7 mouse cellular contexts compared by ENCODE assay signal in the genomic region with DNA sequence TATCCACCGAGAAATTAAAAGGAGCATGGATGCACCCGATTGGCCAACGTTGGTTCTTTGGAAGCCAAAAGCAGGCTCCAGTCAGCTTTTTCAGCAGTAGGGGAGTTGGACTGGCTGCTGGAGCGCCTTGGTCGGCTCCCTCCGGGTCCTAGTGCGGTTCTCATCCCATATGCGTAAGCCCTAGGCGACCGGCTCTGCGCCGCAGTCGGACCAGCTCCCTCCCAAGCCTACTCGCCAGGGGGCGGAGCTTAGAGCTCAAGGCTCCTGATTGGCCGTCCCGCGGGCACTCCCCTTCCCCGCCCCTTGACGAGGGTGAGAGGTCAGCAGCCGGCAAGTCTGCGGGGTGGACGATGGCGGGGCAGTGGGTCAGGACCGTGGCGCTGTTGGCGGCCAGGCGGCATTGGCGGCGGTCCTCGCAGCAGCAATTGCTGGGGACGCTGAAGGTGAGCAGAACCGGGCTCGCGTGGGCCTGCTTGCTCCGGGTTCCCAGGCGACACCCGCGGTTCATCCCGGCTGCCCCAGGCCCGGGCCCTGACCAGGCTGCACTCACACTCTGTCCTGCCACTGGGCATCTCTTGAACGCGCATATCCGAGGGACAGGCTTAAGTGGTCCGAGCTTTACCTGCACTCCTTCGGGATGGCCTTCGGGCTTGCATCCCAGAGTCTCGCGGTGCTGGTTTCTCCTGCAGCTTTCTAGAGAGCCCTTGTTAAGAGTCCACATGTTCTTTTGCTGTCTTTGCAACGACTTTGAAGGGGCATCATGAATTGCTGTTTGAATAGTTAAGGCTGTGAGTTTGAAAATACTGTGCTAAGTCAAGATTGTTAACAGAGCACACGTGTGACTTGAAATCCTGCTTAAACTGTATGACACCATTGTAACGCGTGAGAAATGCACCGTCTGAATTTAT. TPM values are rescaled to one million over a fixed set of nuclear protein-coding genes. Genes with fewer than 3 reads are reported as not detected.
DNase-seq lines count a peak whose midpoint lies in the region; ATAC-seq lines count a peak whose summit lies in the region.

A gene (plus strand): TSS at position 308 of the 908 bp plus-strand sequence.

- peak within 1 kb of the TSS; percentile 70 for H3K9ac ChIP-seq in intestine, embryonic 15.5 days

- H3K27me3 ChIP-seq in intestine, embryonic 15.5 days (replicated peaks): no peaks in the 10 kb centered on the region
- H3K27me3 ChIP-seq in midbrain, embryonic 10.5 days (ENCODE audit: low read depth, poor library complexity, severe bottlenecking): no peaks in the 10 kb centered on the region

- 2% methylated on average over 54 of the region's 54 CpGs for WGBS in intestine, embryonic 15.5 days
- WGBS in midbrain, embryonic 10.5 days: 2% methylated on average over 54 of the region's 54 CpGs

- DNase-seq in adrenal gland, adult 18-20 months (ENCODE audit: low spot score in 2 of 2): peak; percentile 96
- DNase-seq in embryo, embryonic 11 days: peak; percentile 99
- DNase-seq in gastrocnemius, postnatal 36 days: peak; percentile 94 to 97
- peak; percentile 97 to 99 for DNase-seq in left cerebral cortex, postnatal 25 days (ENCODE audit: low spot score in 2 of 2)
- peak; percentile 99 for DNase-seq in midbrain, embryonic 10.5 days (ENCODE audit: low spot score)
- DNase-seq in right cerebral cortex, postnatal 4 days: peak; percentile 92

- ATAC-seq in intestine, embryonic 15.5 days: peak; percentile 100

- no peaks in the 10 kb centered on the region for H3K4me1 ChIP-seq in intestine, embryonic 15.5 days (replicated peaks)
- peaks cover 21% of the 10 kb centered on the region for H3K4me1 ChIP-seq in midbrain, embryonic 10.5 days

- H3K4me2 ChIP-seq in intestine, embryonic 15.5 days (replicated peaks): peak within 1 kb of the TSS; percentile 88

- H3K4me3 ChIP-seq in intestine, embryonic 15.5 days (replicated peaks): peak within 1 kb of the TSS; percentile 87
- H3K4me3 ChIP-seq in midbrain, embryonic 10.5 days: peak within 1 kb of the TSS; percentile 86

- no peaks in the 10 kb centered on the region for H3K9me3 ChIP-seq in intestine, embryonic 15.5 days
- H3K9me3 ChIP-seq in midbrain, embryonic 10.5 days (replicated peaks): no peaks in the 10 kb centered on the region

- intact Hi-C loops in gastrocnemius, postnatal 36 days (cut with DNase I): no loop called here
- intact Hi-C loops in left cerebral cortex, postnatal 25 days (cut with DNase I): no loop called here

- no peaks in the 10 kb centered on the region for H3K36me3 ChIP-seq in intestine, embryonic 15.5 days
- no peaks in the 10 kb centered on the region for H3K36me3 ChIP-seq in midbrain, embryonic 10.5 days

- H3K27ac ChIP-seq in intestine, embryonic 15.5 days: peak within 1 kb of the TSS; percentile 46; the same call in 1 of the 2 replicates
- H3K27ac ChIP-seq in midbrain, embryonic 10.5 days (replicated peaks): peak within 1 kb of the TSS; percentile 90

RNA-seq across cellular contexts. Expression of the gene that starts here (rescaled TPM):
- total RNA-seq in adrenal gland, adult 18-20 months (2021): 100 to 1,000 TPM; 157 to 179 TPM
- 10 to 100 TPM; 42.3 to 42.5 TPM for total RNA-seq in gastrocnemius, postnatal 36 days (2021)
- polyA plus RNA-seq in intestine, embryonic 15.5 days (2015; fragmentation: Nextera tagmentation; extraction: Ambion mirVana): 18.9 and 19.1 TPM in 2 replicates
- total RNA-seq in left cerebral cortex, postnatal 25 days (2021): 10 to 100 TPM; 31.3 to 32.4 TPM
- 30.5 TPM in 2 replicates for polyA plus RNA-seq in midbrain, embryonic 10.5 days (2016; fragmentation: Nextera tagmentation; extraction: Ambion mirVana)

Comparison
In these comparisons a context has a peak if more than half of its experiments do, and no peak if none do; other contexts are left out.
1. Peak in every context shown above with its lines: DNase-seq, ATAC-seq, H3K4me3 ChIP-seq and H3K27ac ChIP-seq.